Mouse (Mus musculus) embryonic facial prominence, embryonic 10.5 days (tissue): ENCODE measurements around the gene Ppp2r1b. TPM values are rescaled to one million over a fixed set of nuclear protein-coding genes. Genes with fewer than 3 reads are reported as not detected.

Experiments used
- DNase-seq: peaks from one replicate; pipeline ENCODE4 v3.0.0-alpha.2; 2017; ENCODE audit warnings: low spot score
- H3K27ac ChIP-seq: fragments of 300-500 bp; sonication (generic); replicated peaks from 2 replicates; pipeline ENCODE4 v1.5.1; 2016; ENCODE audit warnings: mild to moderate bottlenecking
- H3K27me3 ChIP-seq: fragments of 300-500 bp; sonication (generic); replicated peaks from 2 replicates; pipeline ENCODE4 v1.6.1; 2016; ENCODE audit warnings: low read depth, mild to moderate bottlenecking; ENCODE audit not compliant: poor library complexity, severe bottlenecking
- H3K36me3 ChIP-seq: fragments of 300-500 bp; sonication (generic); replicated peaks from 2 replicates; pipeline ENCODE4 v1.6.1; 2016; ENCODE audit warnings: mild to moderate bottlenecking, moderate library complexity
- H3K4me1 ChIP-seq: fragments of 300-500 bp; sonication (generic); 2 replicates; pipeline ENCODE4 v1.6.1; 2016
- H3K4me3 ChIP-seq: fragments of 300-500 bp; sonication (generic); 2 replicates; pipeline ENCODE4 v1.5.1; 2016; ENCODE audit warnings: mild to moderate bottlenecking, moderate library complexity
- H3K9me3 ChIP-seq: fragments of 300-500 bp; sonication (generic); 2 replicates; pipeline ENCODE4 v1.6.1; 2016; ENCODE audit warnings: mild to moderate bottlenecking
- WGBS: fragments of 180-500 bp; shearing (Covaris S2); methylation state at CpG from one replicate; pipeline ENCODE4 v1.1.7; 2016; 5-methylcytosine and 5-hydroxymethylcytosine counted together
- polyA plus RNA-seq: library from polyadenylated mRNA; unstranded; fragments of >200 nt; fragmentation: Nextera tagmentation; extraction: Ambion mirVana; gene quantifications from 2 replicates; pipeline ENCODE4 v1.2.1, GENCODE M21; 2016

Ppp2r1b gene
- polyA plus RNA-seq, 1 experiment from 2014 or later: 162 TPM

- peaks cover 34% of the 10 kb centered on the region for H3K4me1 ChIP-seq
- H3K4me3 ChIP-seq: peak overlapping the region; percentile 98
- H3K9me3 ChIP-seq: no peaks in the 10 kb centered on the region
- WGBS: under 1% methylated on average over 46 of the region's 46 CpGs
- H3K27ac ChIP-seq: peak overlapping the region; percentile 94
- peaks cover 36% of the 10 kb centered on the region for H3K36me3 ChIP-seq
- H3K27me3 ChIP-seq: no peaks in the 10 kb centered on the region
- no peak for DNase-seq
Observed at GRCm38 (mm10) chr9:50857082-50857641, 12.1 kb downstream of the Ppp2r1b start.

- H3K4me1 ChIP-seq: peaks cover 26% of the 10 kb centered on the region
- DNase-seq: no peak
- 95% methylated on average over 6 of the region's 6 CpGs for WGBS
- no peaks in the 10 kb centered on the region for H3K27me3 ChIP-seq
- H3K36me3 ChIP-seq: peaks cover 51% of the 10 kb centered on the region
- no peak overlapping the region for H3K27ac ChIP-seq
- no peak overlapping the region for H3K4me3 ChIP-seq
- no peaks in the 10 kb centered on the region for H3K9me3 ChIP-seq
Observed at GRCm38 (mm10) chr9:50858681-50859080, 13.6 kb downstream of the Ppp2r1b start.

GRCm38 (mm10) chr9:50861119-50861839 is 16.2 kb downstream of the Ppp2r1b start:
- DNase-seq: no peak
- Histone ChIP-seq H3K27ac (no peak overlapping the region), H3K4me3 (no peak overlapping the region), H3K36me3 (peaks cover 77% of the 10 kb centered on the region), H3K4me1 (peaks cover 11% of the 10 kb centered on the region), H3K27me3 (no peaks in the 10 kb centered on the region), H3K9me3 (no peaks in the 10 kb centered on the region)
- 93% methylated on average over 18 of the region's 18 CpGs for WGBS

- no peaks in the 10 kb centered on the region for H3K4me1 ChIP-seq
- WGBS: 91% methylated on average over 4 of the region's 4 CpGs
Observed at GRCm38 (mm10) chr9:50863824-50864223, 18.7 kb downstream of the Ppp2r1b start.

GRCm38 (mm10) chr9:50864877-50865276 is 19.8 kb downstream of the Ppp2r1b start:
- Histone ChIP-seq H3K27ac (no peak overlapping the region), H3K9me3 (no peaks in the 10 kb centered on the region), H3K4me3 (no peak overlapping the region), H3K4me1 (no peaks in the 10 kb centered on the region), H3K36me3 (peaks cover 100% of the 10 kb centered on the region), H3K27me3 (no peaks in the 10 kb centered on the region)
- no peak for DNase-seq
- WGBS: 93% methylated on average over 5 of the region's 5 CpGs

More at GRCm38 (mm10) chr9:50863824-50864223, 18.7 kb downstream of the Ppp2r1b start:
- no peak for DNase-seq
- no peak overlapping the region for H3K27ac ChIP-seq
- no peaks in the 10 kb centered on the region for H3K27me3 ChIP-seq
- no peaks in the 10 kb centered on the region for H3K9me3 ChIP-seq
- no peak overlapping the region for H3K4me3 ChIP-seq
- H3K36me3 ChIP-seq: peaks cover 100% of the 10 kb centered on the region

- H3K4me1 ChIP-seq: no peaks in the 10 kb centered on the region
- DNase-seq: no peak
- H3K27me3 ChIP-seq: no peaks in the 10 kb centered on the region
- no peaks in the 10 kb centered on the region for H3K9me3 ChIP-seq
- WGBS: 88% methylated on average over 8 of the region's 8 CpGs
- peaks cover 100% of the 10 kb centered on the region for H3K36me3 ChIP-seq
- H3K27ac ChIP-seq: no peak overlapping the region
- H3K4me3 ChIP-seq: no peak overlapping the region
Observed at GRCm38 (mm10) chr9:50865803-50866202, 20.7 kb downstream of the Ppp2r1b start.

- H3K27me3 ChIP-seq: no peaks in the 10 kb centered on the region
- WGBS: 96% methylated on average over 6 of the region's 6 CpGs
- no peaks in the 10 kb centered on the region for H3K4me1 ChIP-seq
- no peaks in the 10 kb centered on the region for H3K9me3 ChIP-seq
- H3K27ac ChIP-seq: no peak overlapping the region
- H3K36me3 ChIP-seq: peaks cover 94% of the 10 kb centered on the region
- no peak for DNase-seq
- no peak overlapping the region for H3K4me3 ChIP-seq
Observed at GRCm38 (mm10) chr9:50867015-50867414, 21.9 kb downstream of the Ppp2r1b start.

GRCm38 (mm10) chr9:50868182-50868581 is 23.1 kb downstream of the Ppp2r1b start:
- Histone ChIP-seq H3K4me3 (no peak overlapping the region), H3K4me1 (no peaks in the 10 kb centered on the region), H3K27ac (no peak overlapping the region), H3K36me3 (peaks cover 94% of the 10 kb centered on the region), H3K27me3 (no peaks in the 10 kb centered on the region), H3K9me3 (no peaks in the 10 kb centered on the region)
- 89% methylated on average over 2 of the region's 2 CpGs for WGBS
- DNase-seq: no peak

GRCm38 (mm10) chr9:50873210-50873609 is 28.1 kb downstream of the Ppp2r1b start:
- H3K27ac ChIP-seq: no peak overlapping the region
- H3K4me3 ChIP-seq: no peak overlapping the region
- H3K27me3 ChIP-seq: no peaks in the 10 kb centered on the region
- 94% methylated on average over 9 of the region's 9 CpGs for WGBS
- H3K9me3 ChIP-seq: no peaks in the 10 kb centered on the region
- H3K36me3 ChIP-seq: peaks cover 94% of the 10 kb centered on the region
- no peak for DNase-seq
- no peaks in the 10 kb centered on the region for H3K4me1 ChIP-seq

- Histone ChIP-seq H3K4me3 (no peak overlapping the region), H3K4me1 (no peaks in the 10 kb centered on the region), H3K27ac (no peak overlapping the region), H3K9me3 (no peaks in the 10 kb centered on the region), H3K27me3 (no peaks in the 10 kb centered on the region), H3K36me3 (peaks cover 94% of the 10 kb centered on the region)
- DNase-seq: no peak
- WGBS: 89% methylated on average over 6 of the region's 6 CpGs
Observed at GRCm38 (mm10) chr9:50874031-50874430, 28.9 kb downstream of the Ppp2r1b start.

- WGBS: 95% methylated on average over 4 of the region's 4 CpGs
- peaks cover 94% of the 10 kb centered on the region for H3K36me3 ChIP-seq
Observed at GRCm38 (mm10) chr9:50875470-50875869, 30.4 kb downstream of the Ppp2r1b start.

GRCm38 (mm10) chr9:50876287-50876686 is 31.2 kb downstream of the Ppp2r1b start:
- DNase-seq: no peak
- Histone ChIP-seq H3K27ac (no peak overlapping the region), H3K4me3 (no peak overlapping the region), H3K27me3 (no peaks in the 10 kb centered on the region), H3K4me1 (no peaks in the 10 kb centered on the region), H3K36me3 (peaks cover 94% of the 10 kb centered on the region), H3K9me3 (no peaks in the 10 kb centered on the region)
- WGBS: 85% methylated on average over 3 of the region's 3 CpGs

More at GRCm38 (mm10) chr9:50875470-50875869, 30.4 kb downstream of the Ppp2r1b start:
- Histone ChIP-seq H3K9me3 (no peaks in the 10 kb centered on the region), H3K27ac (no peak overlapping the region), H3K27me3 (no peaks in the 10 kb centered on the region), H3K4me3 (no peak overlapping the region), H3K4me1 (no peaks in the 10 kb centered on the region)
- no peak for DNase-seq

- Histone ChIP-seq H3K36me3 (peaks cover 100% of the 10 kb centered on the region), H3K27me3 (no peaks in the 10 kb centered on the region), H3K4me1 (no peaks in the 10 kb centered on the region), H3K9me3 (no peaks in the 10 kb centered on the region), H3K4me3 (no peak overlapping the region), H3K27ac (no peak overlapping the region)
- 88% methylated on average over 3 of the region's 3 CpGs for WGBS
- DNase-seq: no peak
Observed at GRCm38 (mm10) chr9:50877431-50877830, 32.3 kb downstream of the Ppp2r1b start.
